Mouse (Mus musculus) kidney, adult 2 months (tissue): ENCODE measurements around the gene Gmds.

ENCODE experiments used
- CTCF ChIP-seq: fragments of 200-500 bp; conservative IDR thresholded peaks from 2 replicates; pipeline ENCODE4 v1.5.1; 2011; ENCODE audit warnings: low read depth, mild to moderate bottlenecking, control low read depth, low read length, moderate library complexity, mixed read lengths; ENCODE audit not compliant: insufficient read depth, insufficient read length
- POLR2A ChIP-seq: fragments of 200-500 bp; IDR thresholded peaks from one replicate; pipeline ENCODE4 v1.6.1; 2011; ENCODE audit warnings: low read depth, low read length, control low read depth

GRCm38 (mm10) chr13:31911956-31912355 is 426.6 kb downstream of the Gmds start:
- TF ChIP-seq POLR2A (no peak), CTCF (no peak)
